Comparison of ENCODE assay signal across 1 mouse cellular context in the genomic region with DNA sequence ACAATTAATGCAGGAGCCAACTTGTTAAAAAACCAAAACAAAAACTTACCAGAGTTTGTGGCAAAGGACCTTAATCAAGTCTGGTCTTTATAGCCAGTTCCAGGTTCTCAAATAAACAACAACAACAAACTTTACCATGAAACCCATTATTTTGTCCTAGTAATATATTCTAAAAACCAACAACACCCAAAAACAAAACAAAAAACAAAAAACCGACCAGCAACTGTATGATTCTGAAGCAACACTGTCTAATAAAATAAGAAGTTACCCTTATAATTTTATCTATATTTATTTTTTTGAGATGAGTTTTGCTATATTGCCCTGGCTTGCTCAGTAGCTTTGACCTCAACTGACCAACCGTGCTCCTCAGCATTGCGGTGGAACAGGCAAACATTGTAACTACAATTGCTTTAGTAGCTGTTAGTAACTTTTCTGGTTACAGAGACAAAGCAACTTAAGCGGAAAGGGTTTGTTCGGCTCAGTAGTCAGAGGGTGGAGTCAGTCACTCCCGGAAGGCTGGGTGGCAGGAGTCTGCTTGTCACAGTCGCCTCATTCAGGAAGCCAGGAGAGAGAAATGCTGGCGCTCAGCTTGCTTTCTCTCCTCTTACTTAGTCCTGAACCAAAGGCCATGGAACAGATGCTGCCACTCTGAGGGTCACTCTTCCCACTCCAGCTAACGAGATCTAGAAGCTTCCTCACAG.
TF ChIP-seq lines count a peak whose summit lies in the region.

No protein-coding gene starts in this region.

TF ChIP-seq in CH12.LX, 34 proteins besides CTCF, POLR2A, EP300 and RAD21 (continued from another document):
- TF ChIP-seq ELF1 (IDR thresholded peaks at IDR 0.05; ENCODE audit: low read depth, low read length) (peak; percentile 93), ZMIZ1 (IDR thresholded peaks at IDR 0.05; ENCODE audit: low read depth, low read length) (peak; percentile 85), MAX (IDR thresholded peaks at IDR 0.05; ENCODE audit: low read length) (peak; percentile 61; the same call in 1 of the 2 replicates), KAT2A (IDR thresholded peaks at IDR 0.05; ENCODE audit: insufficient replicate concordance, low read length) (no peak), HCFC1 (IDR thresholded peaks at IDR 0.05; ENCODE audit: low read depth, low read length) (peak; percentile 65), ZNF384 (IDR thresholded peaks at IDR 0.05; ENCODE audit: low read depth, low read length) (no peak), E2F4 (IDR thresholded peaks at IDR 0.05; ENCODE audit: insufficient replicate concordance, low read depth, low read length) (0 out of 2 replicates have a peak, but pooled peaks have one; percentile 43)
